Mouse (Mus musculus): Measurements from ENCODE around the gene Dock11. TPM values are rescaled to one million over a fixed set of nuclear protein-coding genes. Genes with fewer than 3 reads are reported as not detected.

Gene Dock11
- total RNA-seq (2023) = 10 to 100 TPM; 93.2 to 96.3 TPM

DNA sequence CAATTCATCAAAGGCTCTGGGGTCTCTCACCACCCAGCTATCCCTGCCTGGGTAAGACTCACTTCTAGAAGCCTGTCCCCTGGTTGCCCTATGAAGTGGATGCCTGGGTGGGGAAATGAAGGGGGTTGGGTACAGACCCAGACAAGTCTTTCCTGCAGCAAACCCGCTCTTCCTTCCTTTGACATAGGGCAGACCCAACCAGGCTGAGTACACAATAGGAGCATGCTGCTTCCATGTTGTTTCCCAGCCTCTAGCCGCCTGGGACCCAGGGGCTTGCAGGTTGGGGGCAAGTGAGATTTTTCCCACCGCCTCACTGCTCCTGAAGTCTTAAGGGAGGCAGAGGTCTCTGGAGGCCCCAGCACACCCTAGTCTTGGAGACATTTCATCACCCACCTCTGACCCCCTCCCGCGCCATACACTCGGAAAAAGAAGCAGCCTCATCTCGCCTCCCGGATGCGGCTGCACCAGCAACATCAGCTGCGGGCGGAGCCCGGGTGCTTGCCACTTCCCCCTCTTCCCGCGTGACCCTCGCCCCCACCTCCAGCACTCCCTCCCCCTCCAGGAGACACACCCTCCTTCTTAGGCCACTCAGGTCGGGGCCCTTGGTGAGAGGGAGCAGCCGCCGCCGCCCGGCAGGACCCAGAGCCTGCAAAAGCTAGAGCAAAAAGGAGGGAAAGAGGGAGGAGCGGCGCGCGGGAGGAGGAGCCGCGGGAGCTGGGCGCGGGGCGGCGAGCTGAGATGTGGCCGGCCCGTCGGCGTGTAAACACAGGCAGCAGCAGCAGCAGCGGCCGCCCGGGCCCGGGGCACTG is at the start of gene Dock11:
Gene Dock11, plus strand, starts transcription at position 746 of the 809 bp plus-strand sequence.

DNA sequence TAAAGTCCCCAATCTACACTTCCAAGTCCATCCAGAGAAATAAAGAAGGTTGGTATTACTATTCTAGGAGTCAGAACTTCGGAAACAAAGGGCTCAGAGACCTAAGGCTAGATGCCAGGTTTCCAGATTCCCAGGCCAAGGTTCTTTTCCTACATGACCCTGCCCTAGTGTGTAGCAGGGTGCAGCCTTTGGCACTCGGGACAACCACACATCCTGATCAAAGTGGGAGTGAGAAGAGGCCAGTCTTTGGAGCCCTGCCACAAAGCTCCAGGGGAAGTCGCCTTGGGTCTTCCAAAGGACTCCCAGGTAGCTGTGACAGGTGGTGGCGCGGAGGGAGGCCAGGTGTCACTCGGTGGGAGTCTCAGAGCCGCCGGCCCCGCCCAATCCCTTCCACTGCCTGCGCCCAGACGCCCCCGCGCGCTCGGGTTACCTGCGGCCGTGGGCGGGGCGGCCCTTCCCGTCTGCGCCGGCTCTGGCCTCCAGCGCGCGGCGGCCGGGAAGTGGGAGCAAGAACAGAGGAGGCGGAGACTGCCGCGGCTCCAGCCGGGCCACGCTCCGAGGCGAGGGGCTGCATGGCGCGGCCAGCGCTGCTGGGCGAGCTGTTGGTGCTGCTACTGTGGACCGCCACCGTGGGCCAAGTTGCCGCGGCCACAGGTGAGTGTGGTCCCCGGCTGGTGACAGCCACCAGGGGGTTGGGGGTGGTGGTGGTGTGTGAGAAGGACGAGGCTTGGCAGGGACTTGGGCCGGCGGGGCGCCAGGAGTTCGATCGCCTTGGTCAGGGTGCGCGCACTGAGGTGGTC is 223.2 kb downstream of the Dock11 start, which contains the start of gene Il13ra1:
Gene Il13ra1, plus strand, starts transcription at position 489 of the 800 bp plus-strand sequence.

Other genes starting within 250 kb of the Dock11 start
- 10 to 100 TPM; 92.2 to 98.2 TPM for gene Il13ra1, start 223.3 kb downstream of the Dock11 start, total RNA-seq (2023)